8 mouse cellular contexts compared by ENCODE assay signal in genomic region chr14:57665628-57665950, GRCm38 (mm10). TPM values are rescaled to one million over a fixed set of nuclear protein-coding genes. Genes with fewer than 3 reads are reported as not detected.
A peak's percentile ranks its signal among the peaks of the same experiment; 100 is the strongest.
DNase-seq lines count a peak whose midpoint lies in the region; ATAC-seq and TF ChIP-seq lines count a peak whose summit lies in the region.

No protein-coding gene starts in this region.

- no peak for TF ChIP-seq POLR2A in myocyte (IDR thresholded peaks at IDR 0.05; ENCODE audit: insufficient read length, low read depth)

- 15% methylated on average over 10 of the region's 10 CpGs for WGBS in embryonic facial prominence, embryonic 11.5 days
- WGBS in intestine, embryonic 14.5 days: 6% methylated on average over 10 of the region's 10 CpGs

- no peaks in the 10 kb centered on the region for H3K27me3 ChIP-seq in embryonic facial prominence, embryonic 11.5 days (ENCODE audit: control insufficient read depth, insufficient read depth, low read length)
- H3K27me3 ChIP-seq in intestine, embryonic 14.5 days (replicated peaks; ENCODE audit: control insufficient read depth, insufficient read depth, low read length): no peaks in the 10 kb centered on the region
- H3K27me3 ChIP-seq in myocyte (ENCODE audit: control insufficient read depth, insufficient read depth, insufficient read length): no peaks in the 10 kb centered on the region

- no peak for DNase-seq in layer of hippocampus, adult 2 months (ENCODE audit: low spot score in 2 of 2)
- DNase-seq in layer of hippocampus, adult 8-10 months (ENCODE audit: low spot score in 2 of 2): no peak
- no peak for DNase-seq in embryonic facial prominence, embryonic 11.5 days (ENCODE audit: low spot score)
- no peak for DNase-seq in intestine, embryonic 14.5 days (ENCODE audit: low spot score)
- no peak for DNase-seq in thymus, postnatal 25 days
- no peak for DNase-seq in kidney, postnatal 14 days
- no peak for DNase-seq in cerebellum, adult 9-11 months

- H3K9ac ChIP-seq in embryonic facial prominence, embryonic 11.5 days (replicated peaks; ENCODE audit: low read length): peak overlapping the region; percentile 92
- peak overlapping the region; percentile 81 for H3K9ac ChIP-seq in intestine, embryonic 14.5 days (ENCODE audit: low read length)

- peak overlapping the region; percentile 97 for H3K27ac ChIP-seq in layer of hippocampus, adult 2 months
- H3K27ac ChIP-seq in embryonic facial prominence, embryonic 11.5 days (replicated peaks; ENCODE audit: low read depth, low read length): 0 out of 2 replicates have a peak overlapping the region, but pooled peaks have one; percentile 94
- H3K27ac ChIP-seq in intestine, embryonic 14.5 days (ENCODE audit: low read depth): peak overlapping the region; percentile 91

- no peaks in the 10 kb centered on the region for H3K4me1 ChIP-seq in embryonic facial prominence, embryonic 11.5 days (ENCODE audit: control insufficient read depth, insufficient read depth, low read length)
- H3K4me1 ChIP-seq in intestine, embryonic 14.5 days (replicated peaks; ENCODE audit: control insufficient read depth, insufficient read depth, low read length): peaks cover 9% of the 10 kb centered on the region; the same call in 1 of the 2 replicates

- H3K36me3 ChIP-seq in embryonic facial prominence, embryonic 11.5 days (replicated peaks; ENCODE audit: control insufficient read depth, insufficient read depth, low read depth, low read length): no peaks in the 10 kb centered on the region
- H3K36me3 ChIP-seq in intestine, embryonic 14.5 days (ENCODE audit: control insufficient read depth, insufficient read depth, low read length): no peaks in the 10 kb centered on the region
- H3K36me3 ChIP-seq in myocyte (ENCODE audit: control insufficient read depth, insufficient read depth): no peaks in the 10 kb centered on the region

- peak overlapping the region; percentile 67 for H3K4me2 ChIP-seq in embryonic facial prominence, embryonic 11.5 days (ENCODE audit: low read depth, low read length)
- H3K4me2 ChIP-seq in intestine, embryonic 14.5 days (ENCODE audit: low read length): peak overlapping the region; percentile 91
- H3K4me2 ChIP-seq in myocyte (ENCODE audit: low read depth): peak overlapping the region; percentile 85

- peaks cover 48% of the 10 kb centered on the region for H3K79me2 ChIP-seq in myocyte (ENCODE audit: control insufficient read depth, insufficient read depth)

- peak overlapping the region; percentile 56 for H3ac ChIP-seq in myocyte (ENCODE audit: control insufficient read depth, insufficient read length)

- no peak for ATAC-seq in embryonic facial prominence, embryonic 11.5 days (replicated peaks; ENCODE audit: insufficient number of reproducible peaks, low FRiP score, low TSS enrichment, low read depth)
- no peak for ATAC-seq in intestine, embryonic 14.5 days (replicated peaks; ENCODE audit: low FRiP score, low TSS enrichment, low read depth)

- TF ChIP-seq CTCF in layer of hippocampus, adult 2 months (conservative IDR thresholded peaks at IDR 0.05): no peak

- no peaks in the 10 kb centered on the region for H3K9me3 ChIP-seq in embryonic facial prominence, embryonic 11.5 days (replicated peaks; ENCODE audit: control insufficient read depth, low read length)
- no peaks in the 10 kb centered on the region for H3K9me3 ChIP-seq in intestine, embryonic 14.5 days (ENCODE audit: control insufficient read depth, low read length)

- H3K4me3 ChIP-seq in layer of hippocampus, adult 2 months: peak overlapping the region; percentile 90
- H3K4me3 ChIP-seq in embryonic facial prominence, embryonic 11.5 days (ENCODE audit: low read depth, low read length): peak overlapping the region; percentile 89
- H3K4me3 ChIP-seq in intestine, embryonic 14.5 days (ENCODE audit: low read depth, low read length): peak overlapping the region; percentile 80
- peak overlapping the region; percentile 93 for H3K4me3 ChIP-seq in myocyte

TF ChIP-seq in myocyte, 11 proteins besides CTCF, POLR2A, EP300 and RAD21:
- TF ChIP-seq SRF (IDR thresholded peaks at IDR 0.05; ENCODE audit: control insufficient read depth, insufficient read length, low read depth): no peak
- no peak for TF ChIP-seq TCF12 (IDR thresholded peaks at IDR 0.05; ENCODE audit: insufficient read depth, poor library complexity, severe bottlenecking)
- no peak for TF ChIP-seq MYOG (IDR thresholded peaks at IDR 0.05; ENCODE audit: control insufficient read depth in 1 of 3, insufficient read depth in 1 of 3, insufficient read length in 2 of 3, low read depth in 2 of 3)
- TF ChIP-seq MAX (IDR thresholded peaks at IDR 0.05; ENCODE audit: low read depth): no peak
- TF ChIP-seq REST (IDR thresholded peaks at IDR 0.05; ENCODE audit: insufficient read depth, insufficient read length): no peak
- no peak for TF ChIP-seq CEBPB (IDR thresholded peaks at IDR 0.05; ENCODE audit: insufficient read depth, poor library complexity, severe bottlenecking)
- TF ChIP-seq E2F4 (IDR thresholded peaks at IDR 0.05; ENCODE audit: insufficient read depth): no peak
- no peak for TF ChIP-seq MYOD1 (IDR thresholded peaks at IDR 0.05; ENCODE audit: control insufficient read depth in 1 of 3, insufficient read length in 2 of 3, low read depth in 2 of 3)
- no peak for TF ChIP-seq TCF3 (IDR thresholded peaks at IDR 0.05; ENCODE audit: insufficient read length, low read depth)
- no peak for TF ChIP-seq POLR2AphosphoS2 (IDR thresholded peaks at IDR 0.05; ENCODE audit: insufficient read length, low read depth)
- no peak for TF ChIP-seq USF1 (IDR thresholded peaks at IDR 0.05; ENCODE audit: low read depth)

RNA-seq across cellular contexts. Expression of gene Xpo4, which starts 0.4 kb away (rescaled TPM):
- total RNA-seq in layer of hippocampus, adult 2 months (2021): 10 to 100 TPM; 14.4 to 15.0 TPM
- total RNA-seq in layer of hippocampus, adult 8-10 months (2022): 10 to 100 TPM; 11.8 to 17.7 (median 14.4) TPM
- 37.0 and 38.0 TPM in 2 replicates for polyA plus RNA-seq in embryonic facial prominence, embryonic 11.5 days (2014; fragmentation: Nextera tagmentation; extraction: Ambion mirVana)
- 34.9 and 37.6 TPM in 2 replicates for polyA plus RNA-seq in intestine, embryonic 14.5 days (2014; fragmentation: Nextera tagmentation; extraction: Ambion mirVana)
- 3.0 TPM for polyA plus RNA-seq in myocyte (2012; fragmentation: generic; extraction: Trizol)
